Mouse (Mus musculus) skeletal muscle tissue, adult 2 months (tissue): ENCODE results near the gene Inpp4a.

Source experiments
- DNase-seq: peaks from one replicate; pipeline ENCODE4 v3.0.0-alpha.2; 2012; ENCODE audit warnings: low read depth, low spot score

Gene Inpp4a

DNA sequence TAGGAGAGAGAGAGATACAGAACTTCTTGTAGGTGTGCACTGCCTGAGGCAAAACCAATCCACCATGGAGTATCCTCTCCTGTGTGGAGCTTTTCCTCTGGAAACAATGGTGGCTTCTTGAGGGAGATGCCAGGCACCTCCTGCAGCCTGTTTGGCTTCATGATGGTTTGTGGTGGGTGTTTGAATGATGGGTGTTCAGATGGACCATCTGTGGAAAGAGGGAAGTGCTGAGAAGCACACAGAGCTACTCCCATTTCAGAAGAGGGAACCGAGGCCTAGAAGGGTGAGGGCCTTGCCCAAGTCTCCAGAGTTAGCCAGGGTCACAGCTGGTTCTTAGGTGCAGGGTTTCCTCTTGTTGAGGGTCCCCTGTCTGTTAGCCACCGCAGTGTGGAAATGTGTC lies 23.0 kb downstream of the Inpp4a start:
- no peak for DNase-seq

DNA sequence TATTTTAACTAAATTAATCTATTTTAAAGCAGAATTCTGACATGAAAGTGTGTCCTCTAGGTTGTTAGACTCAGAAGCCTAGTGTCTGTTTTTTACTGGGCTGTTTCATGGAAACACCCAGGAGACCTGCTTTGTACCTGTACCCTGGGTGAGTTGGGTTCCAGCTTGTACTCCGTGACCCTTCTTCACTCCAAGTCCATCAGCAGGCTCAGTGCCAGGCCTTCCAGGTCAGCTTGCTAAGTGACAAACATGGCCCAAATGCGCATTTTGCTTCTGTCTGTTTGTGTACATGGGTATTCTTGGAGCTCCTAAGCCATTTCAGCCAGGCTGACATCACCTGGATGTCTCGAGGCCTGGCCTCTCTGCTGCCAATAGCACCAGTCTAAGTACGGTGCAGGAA lies 23.5 kb downstream of the Inpp4a start:
- no peak for DNase-seq

DNA sequence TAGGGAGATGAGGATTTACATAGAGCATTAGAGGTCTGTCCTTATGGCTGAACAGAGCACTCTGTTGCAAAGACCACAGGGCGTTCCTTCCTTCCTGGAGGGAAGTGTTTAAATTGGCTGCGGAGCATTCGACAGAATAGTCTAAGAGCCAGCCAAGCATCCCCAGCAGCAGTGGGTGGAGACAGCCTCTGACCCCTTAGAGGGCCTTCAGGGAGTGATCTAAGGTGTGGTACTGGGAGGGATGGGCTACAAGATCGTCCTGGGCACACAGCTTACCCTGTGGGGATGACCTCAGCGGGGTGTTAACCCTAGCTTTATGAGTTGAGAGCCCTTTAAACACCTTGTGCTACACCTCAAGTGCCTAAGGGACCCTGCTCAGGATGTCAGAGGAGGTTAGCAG lies 24.9 kb downstream of the Inpp4a start:
- no peak for DNase-seq

DNA sequence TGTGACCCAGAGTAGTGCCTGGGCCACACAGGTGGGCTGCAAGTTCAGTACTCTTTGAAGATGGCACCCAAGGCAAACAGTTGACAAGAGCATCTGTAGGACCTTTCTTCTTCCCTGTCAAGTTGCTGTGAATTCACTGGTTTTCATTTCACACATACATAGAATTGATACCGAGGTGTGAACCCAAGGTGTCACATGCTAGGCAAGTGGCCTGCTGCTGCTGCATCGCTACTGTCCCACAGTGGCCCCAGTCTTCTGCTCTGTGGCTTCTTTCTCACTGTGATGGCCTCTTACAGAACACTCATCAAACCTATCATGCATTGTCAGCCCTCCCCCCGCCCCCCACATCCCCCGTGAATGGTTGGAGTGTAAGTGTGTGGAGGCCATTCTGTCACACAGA lies 27.6 kb downstream of the Inpp4a start:
- no peak for DNase-seq

DNA sequence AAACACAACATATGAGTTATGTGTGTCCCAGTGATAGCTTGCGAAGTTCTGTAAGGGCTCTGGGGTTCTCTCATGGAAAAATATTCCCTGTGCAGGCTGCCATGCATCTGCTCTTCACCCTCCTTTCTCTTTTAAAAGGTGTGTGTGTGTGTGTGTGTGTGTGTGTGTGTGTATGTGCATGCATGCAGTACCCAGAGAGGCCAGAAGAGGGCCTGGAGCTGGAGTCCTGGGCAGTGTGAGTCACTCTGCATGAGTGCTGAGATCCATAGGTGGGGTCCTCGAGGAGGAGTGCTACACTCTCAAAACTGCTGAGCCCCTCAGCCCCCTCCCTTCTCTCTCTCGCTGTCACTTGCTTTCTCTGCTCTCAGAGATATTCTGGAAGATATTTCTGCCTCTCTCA lies 29.5 kb downstream of the Inpp4a start:
- DNase-seq, result no peak

DNA sequence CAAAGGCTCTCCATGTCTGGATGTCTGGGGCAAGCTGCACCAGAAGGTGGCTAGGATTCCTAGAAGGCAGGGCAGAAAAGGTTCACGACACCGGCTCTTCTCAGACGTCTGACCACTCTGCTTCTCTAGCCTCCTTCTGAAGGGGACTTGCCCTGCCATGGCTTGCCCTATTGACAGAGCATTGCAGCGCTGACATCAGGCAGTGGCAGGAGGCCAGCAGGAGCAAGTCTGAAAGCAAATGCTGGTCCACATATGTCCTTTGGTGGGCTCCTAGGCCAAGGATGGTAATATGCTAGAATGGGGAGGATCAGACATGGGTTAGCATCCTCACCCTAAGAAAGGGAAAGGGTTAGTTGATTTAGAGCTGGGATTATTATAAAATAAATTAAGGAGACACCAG lies 30.2 kb downstream of the Inpp4a start:
- no peak for DNase-seq

DNA sequence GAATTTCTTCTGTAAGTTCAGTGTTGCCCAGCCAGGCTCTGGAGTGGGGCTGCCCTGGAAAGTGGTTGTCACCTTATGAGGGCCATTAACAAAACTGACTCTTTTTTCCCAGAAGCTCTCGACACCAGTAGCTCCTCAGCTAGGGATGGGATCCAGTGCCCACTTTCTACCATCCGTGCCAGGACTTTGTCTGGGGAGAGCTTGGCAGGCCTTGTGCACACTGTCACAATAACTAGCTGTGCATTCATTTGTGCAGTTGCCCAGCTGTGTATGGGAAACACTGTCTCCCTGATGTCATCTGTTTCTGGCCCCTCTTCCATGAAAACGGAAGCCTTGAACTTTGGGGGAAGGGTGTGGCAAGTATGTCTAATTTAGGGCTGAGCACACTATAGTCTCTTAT lies 33.1 kb downstream of the Inpp4a start:
- no peak for DNase-seq

DNA sequence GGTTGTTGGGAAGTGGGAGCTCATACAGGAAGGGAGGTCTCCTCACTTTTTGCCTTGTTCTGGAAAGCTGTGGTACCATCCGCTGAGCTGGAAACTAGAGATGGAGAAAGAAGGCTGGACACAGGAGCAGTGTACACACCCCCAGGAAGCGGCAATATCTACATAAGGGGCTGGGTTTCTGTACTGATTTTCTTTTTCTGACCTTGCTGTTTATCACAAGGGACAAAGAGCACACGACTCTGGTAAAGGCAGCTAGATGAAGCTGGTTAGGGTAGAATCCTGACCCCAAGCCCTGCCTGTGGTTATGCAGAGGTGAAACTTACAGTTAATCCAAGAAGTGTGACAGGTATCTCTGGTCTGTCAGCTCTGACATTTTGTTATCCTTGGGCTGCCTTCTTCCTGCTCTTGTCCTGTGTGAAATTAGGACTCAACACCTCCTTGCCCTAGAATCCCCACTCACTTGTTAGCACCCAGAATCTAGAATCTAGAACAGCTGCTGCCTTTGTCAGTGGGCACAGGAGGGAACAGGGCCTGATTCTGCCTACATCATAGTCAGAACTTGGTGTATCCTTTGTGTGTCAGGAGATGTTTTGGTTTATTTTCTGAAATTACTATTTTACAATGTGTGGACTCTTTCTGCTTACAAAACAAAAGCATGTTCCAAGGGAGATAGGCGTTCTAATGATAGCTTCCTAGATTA lies 34.2 kb downstream of the Inpp4a start:
- no peak for DNase-seq

DNA sequence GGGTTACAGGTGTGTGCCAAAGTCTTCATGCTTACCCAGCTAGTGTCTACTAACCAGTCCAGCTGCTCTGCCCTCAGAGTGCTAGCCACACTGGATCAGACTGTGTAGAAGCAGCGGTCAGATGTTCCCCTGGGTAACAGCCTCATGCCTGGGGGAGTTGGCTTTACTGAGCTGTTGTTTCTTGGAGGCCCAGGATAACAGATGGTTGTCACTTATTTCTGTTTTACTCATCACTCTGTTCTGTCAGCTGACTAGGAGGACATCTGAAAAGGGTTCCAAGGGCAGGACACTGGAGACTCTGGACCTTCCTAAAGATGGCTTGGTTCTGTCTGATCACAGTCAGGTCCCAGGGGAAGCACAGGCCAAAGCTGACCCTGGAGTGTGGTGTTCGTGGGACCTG lies 36.4 kb downstream of the Inpp4a start:
- no peak for DNase-seq

DNA sequence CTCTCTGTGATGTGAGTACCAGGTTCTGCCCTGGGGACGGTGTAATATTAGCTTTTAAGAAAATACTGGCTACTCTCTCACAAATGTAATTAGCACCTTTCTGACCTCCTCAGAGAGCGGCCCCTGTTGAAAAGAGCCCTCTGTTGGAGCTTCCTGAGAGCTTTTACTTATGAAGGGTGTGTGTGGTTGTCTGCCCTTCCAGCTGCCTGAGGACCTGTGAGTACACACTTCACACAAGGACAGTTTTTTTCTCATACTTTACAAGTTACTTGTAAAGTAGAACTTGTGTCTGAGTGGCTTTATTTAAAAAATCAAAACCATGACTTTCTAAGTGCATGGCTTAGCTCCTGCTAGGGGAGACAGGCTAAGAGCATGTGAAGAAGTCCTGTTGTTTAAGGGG lies 37.1 kb downstream of the Inpp4a start:
- no peak for DNase-seq

DNA sequence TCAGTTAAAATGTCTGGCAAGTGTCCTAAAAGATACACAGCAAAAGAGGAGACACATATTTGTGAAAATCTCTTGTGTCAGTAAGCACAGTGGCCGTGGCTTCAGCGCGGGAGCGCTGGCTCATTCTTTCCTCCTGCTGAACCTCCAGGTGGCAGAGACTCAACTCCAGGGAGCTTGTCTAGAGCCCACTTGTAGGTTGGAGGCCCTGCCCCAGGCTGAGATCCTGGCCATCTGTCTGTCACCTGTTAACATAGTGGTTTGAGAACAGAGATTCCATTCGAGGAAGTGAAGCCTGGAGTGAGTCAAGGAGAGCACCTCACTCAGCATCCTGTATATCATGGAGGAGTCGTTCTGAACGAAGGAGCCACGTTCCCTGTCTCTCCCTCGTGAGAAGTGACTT lies 37.6 kb downstream of the Inpp4a start:
- DNase-seq, result no peak

DNA sequence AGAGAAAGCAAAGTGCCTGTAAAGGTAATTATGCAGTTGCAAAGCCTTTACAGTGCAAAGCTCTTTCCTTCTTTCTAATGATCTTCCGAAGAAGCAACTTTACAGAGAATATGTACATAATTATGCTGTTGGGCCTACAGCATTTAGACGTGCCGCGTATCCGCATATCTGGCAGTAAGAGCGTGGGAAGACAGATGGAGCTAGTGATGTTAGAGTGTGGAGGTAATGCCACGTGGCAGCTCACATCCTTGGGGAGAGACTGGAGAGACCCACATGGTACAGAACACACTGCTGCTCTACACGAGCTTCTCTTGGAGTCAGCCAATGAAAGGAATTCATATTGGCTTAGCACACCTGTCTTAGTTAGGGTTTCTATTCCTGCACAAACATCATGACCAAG lies 39.5 kb downstream of the Inpp4a start:
- DNase-seq, result no peak

DNA sequence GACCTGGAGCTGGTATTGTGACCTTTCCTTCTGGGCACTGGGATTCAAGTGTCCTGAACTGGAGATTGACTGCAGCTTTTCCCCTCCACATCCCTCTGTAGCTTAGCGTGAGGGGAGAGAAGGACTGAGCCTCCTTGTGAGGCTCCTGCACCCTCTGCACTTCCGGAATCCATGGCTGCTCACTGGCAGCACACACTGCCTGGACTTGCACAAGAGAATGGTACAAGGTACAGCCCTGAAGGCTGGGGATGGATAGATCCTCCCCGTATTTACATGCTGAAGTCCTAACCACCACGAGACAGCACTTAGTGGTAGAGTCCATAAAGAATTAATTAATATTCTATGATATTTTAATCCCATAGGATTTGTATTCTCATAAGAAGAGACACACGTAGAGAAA lies 41.7 kb downstream of the Inpp4a start:
- DNase-seq, result no peak

DNA sequence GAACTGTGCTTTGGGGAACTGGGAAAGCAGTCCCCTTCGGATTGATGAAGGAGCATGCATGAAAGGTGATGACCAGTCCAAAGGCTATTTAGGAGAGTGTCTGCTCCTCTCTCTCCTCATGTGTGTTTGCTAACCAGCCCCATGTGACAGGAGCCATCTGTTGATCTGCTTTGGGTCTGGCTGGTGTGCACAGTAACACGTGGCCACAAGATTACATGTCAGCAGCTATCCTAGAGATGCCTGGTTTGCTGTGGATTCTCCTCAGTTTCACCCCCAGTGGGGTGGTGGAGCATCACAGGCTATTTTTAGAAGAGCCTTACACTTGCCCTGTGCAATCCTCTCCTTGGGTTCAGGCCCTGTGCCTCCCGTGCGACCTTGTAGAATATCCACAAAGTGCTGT lies 42.2 kb downstream of the Inpp4a start:
- peak; percentile 81 for DNase-seq

DNA sequence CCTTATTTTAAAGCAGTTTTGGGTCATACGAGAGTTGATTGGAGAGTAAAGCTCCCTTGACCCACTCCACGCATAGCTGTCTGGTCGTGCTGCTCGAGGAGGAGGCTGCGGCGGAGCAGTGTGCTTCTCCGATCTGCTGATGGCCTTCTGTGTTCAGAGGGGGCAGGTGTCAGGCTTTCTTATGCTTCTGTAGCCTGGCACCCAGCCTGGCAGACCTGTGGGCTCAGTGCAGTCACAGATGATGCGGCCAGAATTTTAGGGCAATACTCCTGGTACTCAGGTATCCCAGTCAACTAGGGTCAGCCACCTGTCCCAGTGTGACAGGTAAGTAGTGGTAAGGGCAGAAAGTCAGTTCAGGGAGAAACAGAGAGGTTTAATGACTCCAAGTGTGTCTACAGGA lies 42.9 kb downstream of the Inpp4a start:
- DNase-seq, result no peak

DNA sequence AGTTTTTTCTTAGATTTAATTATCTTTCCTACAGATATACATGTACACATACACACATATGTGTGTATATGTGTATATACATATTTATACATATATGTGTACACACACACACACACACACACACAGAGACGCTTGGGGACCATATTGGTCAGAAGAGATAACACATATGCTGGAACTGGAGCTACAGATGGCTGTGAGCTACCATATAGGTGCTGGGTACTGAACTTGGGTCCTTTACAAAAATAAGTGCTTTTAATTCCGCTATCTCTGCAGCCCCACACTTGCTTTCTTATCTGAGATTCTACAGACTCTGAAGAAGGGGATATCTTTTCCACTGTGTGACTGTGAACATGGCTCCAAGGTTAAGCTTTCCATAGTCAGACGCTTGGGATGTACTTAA lies 43.6 kb downstream of the Inpp4a start:
- no peak for DNase-seq

DNA sequence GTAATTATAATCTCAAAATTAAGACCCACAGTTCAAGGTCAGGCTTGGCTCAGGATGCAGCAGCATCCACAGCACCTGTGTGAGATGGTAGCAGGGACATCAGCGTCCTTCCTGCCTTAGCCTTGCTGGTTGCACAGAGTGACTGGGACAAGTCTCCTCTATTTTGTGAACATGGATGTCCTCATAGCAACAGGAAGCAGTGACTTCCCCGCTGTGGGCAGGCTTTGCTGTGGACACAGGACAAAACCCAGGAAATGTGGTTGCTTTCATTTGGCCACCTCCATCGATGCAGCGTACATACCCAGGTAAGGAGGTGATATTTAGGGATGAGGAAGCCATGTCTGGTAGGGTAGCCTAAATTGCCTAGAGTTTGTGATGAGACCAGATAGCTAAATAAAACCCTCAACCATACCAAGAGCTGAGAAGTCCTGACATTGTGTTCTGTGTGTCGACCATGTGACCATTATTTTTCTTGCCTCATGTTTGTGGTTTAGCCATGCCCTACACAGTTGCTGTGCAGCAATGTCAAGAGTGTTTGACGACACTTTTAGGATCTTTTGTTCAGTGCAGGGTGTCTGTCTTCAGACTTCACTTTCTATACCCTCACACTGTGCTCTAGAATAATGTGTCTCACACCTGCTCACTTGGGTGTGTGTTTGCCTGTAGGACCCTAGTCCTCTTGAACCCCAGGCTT lies 44.7 kb downstream of the Inpp4a start:
- DNase-seq, result no peak

DNA sequence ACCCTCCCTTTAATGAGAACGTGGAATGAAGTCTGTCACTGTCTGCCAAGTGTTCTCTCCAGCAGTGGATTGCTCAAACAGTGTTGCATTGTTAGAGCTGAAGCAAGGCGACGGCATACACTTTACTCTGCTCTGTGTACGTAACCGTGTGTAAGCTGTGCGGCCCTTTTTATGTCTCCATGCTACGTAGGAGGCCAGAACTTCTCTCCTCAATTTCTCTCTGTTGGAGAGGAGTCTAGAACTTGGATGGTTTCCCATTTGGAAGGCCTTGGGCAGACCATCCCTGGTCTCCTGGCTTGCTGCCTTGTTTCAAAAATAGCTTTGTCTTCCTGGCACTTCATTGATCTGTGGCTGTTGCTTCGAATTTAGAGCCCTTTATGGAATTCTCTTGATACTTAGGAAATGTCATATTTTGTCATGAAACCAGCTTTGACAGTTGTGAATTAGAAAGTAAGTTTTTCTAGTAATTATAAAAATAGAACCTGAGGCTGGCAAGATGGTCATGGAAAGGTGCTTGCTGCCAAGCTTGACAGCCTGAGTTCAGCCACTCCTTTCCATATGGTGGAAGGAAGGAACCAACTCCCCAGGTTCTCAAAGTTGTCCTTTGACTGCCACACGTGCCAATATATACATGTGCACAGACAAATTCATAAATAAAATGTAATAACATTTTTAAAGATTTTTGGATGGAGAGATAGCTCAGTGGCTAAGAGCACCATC lies 47.9 kb downstream of the Inpp4a start:
- DNase-seq, result peak; percentile 54

DNA sequence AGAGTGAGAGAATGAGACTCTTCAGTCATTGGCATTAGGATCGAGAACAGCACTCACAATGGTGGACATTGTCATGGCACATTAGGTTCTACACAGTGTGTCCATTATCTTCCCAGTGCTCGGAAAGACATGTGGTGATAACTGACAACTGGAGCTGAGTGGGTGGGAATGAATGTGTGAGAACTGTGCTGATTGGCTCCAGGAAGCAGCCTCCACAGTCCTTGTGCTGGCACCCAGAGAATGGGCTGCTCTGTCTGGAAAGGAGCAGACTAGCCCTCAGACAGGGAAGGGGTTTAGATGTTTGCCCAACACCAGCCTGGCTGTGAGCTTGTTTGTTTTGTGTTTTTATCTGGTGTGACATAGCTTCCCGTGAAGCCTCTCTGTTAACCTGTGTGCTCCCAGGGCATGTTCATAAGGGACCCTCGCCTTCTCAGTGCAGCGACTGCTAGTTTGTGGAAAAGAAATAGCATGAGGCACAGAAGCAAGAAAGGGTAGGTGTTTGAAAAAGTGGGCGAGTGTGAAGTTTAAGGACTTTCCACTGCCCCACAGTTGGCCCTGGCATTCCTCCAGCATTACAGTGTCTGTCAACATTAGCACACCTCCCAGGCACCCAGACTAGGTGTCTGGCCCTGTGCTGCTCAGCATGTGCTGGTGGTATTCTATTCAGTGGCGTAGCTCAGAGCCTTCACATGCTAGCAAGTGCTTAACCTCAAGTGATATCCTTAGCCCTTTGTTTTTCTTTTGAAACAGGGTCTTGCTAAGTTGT lies 51.4 kb downstream of the Inpp4a start:
- DNase-seq, result no peak

DNA sequence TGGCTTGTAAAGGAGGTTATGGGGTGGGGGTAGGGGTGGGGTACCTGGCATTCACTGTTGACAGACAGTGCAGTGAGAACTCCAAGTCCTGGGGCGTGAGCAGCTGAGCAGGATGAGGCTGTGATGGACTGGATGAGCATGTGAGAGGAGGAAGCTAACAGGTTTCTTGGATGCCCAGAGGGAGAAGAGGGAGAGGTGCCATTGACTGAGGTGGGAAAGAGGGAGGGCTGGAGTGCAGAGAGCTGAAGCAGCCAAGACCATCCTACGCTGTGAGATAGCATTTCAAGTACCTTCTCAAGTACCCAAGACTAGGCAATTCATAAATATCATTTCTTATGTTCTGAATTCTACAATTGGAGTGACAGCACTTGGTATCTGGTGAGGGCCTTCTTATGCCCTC lies 52.3 kb downstream of the Inpp4a start:
- DNase-seq, result no peak

DNA sequence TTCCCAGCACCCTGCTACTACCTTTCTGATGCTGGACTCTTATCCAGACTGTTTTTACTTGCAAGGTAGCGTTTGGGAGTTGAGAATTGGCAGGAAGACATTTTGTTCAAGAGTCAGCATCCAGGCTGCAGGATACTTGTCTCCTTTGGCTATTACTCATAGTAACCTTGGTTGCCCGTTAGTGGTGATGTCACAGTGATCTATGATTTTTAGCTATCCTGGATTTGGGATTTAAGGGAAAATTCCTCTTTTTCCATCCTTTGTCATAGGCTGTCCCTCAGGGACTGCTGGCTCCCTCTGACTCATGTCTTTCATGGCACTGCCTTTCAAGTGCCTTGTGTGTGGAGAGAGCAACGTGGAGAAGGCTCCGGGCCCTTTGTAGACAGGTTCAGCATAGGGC lies 53.8 kb downstream of the Inpp4a start:
- no peak for DNase-seq

DNA sequence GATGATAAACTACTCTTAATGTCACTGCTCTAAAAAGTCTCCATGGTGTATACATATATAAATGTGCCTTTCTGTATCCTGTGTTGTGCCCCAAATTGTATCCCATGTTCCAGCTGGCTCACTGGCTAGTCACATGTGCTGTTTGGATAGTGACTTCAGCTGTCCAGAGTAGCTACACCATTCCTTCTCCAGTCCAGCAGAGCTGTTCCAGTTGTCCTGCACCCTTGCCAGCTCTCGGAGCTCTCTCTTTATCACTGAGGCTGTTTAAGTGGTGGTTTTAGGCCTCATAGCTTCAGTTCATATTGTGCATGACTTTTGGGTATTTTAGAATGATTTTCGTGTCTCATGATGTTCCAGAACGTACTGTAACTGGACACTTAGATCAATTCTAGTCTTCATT lies 55.8 kb downstream of the Inpp4a start:
- no peak for DNase-seq
